8 mouse cellular contexts compared by ENCODE assay signal in the genomic region with DNA sequence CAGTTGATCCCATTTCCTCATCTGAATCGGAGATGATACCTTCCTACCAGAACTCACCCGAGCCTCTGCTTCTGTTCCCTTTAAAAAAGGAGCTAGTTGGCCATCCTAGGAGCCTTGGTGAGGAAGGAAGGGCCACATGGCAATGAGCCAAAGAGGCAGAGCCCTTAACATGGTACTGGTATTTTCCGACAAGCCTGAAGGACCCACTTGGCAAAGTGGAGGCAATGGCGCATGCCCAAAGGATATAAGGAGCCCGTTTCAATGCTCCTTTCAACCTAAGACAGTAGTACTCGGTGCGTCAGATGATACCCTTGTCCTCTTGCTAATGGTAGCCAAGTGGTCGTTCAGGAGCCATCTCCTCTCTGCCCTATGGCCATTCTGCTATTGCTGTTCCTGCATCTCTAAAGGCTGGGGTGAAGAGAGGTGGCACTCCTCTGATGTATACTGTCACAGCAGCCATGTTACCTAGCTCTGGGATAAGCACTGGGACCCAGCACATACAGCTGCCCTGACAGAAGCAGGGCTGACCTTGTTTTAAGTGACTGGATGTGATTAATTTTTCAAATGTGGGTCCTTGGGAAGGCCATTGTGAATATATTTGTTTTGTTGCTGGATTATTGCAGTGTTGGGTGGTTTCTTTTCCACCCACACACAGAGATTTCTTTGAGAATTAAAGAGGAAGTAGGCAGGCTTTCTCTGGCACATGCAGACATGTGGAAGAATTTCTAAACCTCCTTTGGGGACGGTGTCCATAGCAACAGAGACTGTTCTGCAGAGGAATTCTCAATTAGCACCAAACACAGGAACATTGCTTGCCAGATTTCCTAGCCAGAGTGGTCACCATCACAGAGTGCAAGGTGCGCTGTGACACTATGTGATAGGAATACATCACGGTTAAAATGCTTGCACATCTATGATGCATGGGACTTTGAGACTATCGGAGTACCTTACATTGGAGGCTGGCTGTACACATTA.
DNase-seq lines count a peak whose midpoint lies in the region; ATAC-seq lines count a peak whose summit lies in the region.

No protein-coding gene starts in this region.

- no peak overlapping the region for H3K4me3 ChIP-seq in kidney, embryonic 16.5 days (ENCODE audit: low read length)
- H3K4me3 ChIP-seq in kidney, embryonic 14.5 days (ENCODE audit: low read length) = no peak overlapping the region

- DNase-seq in cerebellum, adult 11 months = peak; percentile 16
- DNase-seq in cerebellum, postnatal 36 days = no peak
- peak; percentile 36 for DNase-seq in forelimb bud, embryonic 11.5 days (ENCODE audit: low read depth, low spot score)
- DNase-seq in layer of hippocampus, adult 11-12 months (ENCODE audit: low spot score) = peak; percentile 67
- peak; percentile 44 for DNase-seq in lung, postnatal 36 days
- DNase-seq in right cerebral cortex, postnatal 4 days = peak; percentile 49

- H3K4me1 ChIP-seq in kidney, embryonic 16.5 days (ENCODE audit: insufficient read depth, low read length) = peaks cover 7% of the 10 kb centered on the region; the same call in 1 of the 2 replicates
- H3K4me1 ChIP-seq in kidney, embryonic 14.5 days (ENCODE audit: control insufficient read depth, insufficient read depth, low read length) = no peaks in the 10 kb centered on the region

- 75% methylated on average over 12 of the region's 12 CpGs for WGBS in kidney, embryonic 16.5 days
- 83% methylated on average over 12 of the region's 12 CpGs for WGBS in kidney, embryonic 14.5 days

- no peaks in the 10 kb centered on the region for H3K36me3 ChIP-seq in kidney, embryonic 16.5 days (ENCODE audit: insufficient read depth, low read length)
- H3K36me3 ChIP-seq in kidney, embryonic 14.5 days (ENCODE audit: control insufficient read depth, insufficient read depth, low read length) = no peaks in the 10 kb centered on the region

- H3K27ac ChIP-seq in kidney, embryonic 16.5 days (ENCODE audit: low read length) = no peak overlapping the region
- H3K27ac ChIP-seq in kidney, embryonic 14.5 days (ENCODE audit: low read depth, low read length) = no peak overlapping the region

- H3K9me3 ChIP-seq in kidney, embryonic 16.5 days (ENCODE audit: low read length) = no peaks in the 10 kb centered on the region
- no peaks in the 10 kb centered on the region for H3K9me3 ChIP-seq in kidney, embryonic 14.5 days (ENCODE audit: control insufficient read depth, low read length)

- no peak overlapping the region for H3K4me2 ChIP-seq in kidney, embryonic 16.5 days (replicated peaks; ENCODE audit: low read depth, low read length)
- no peak overlapping the region for H3K4me2 ChIP-seq in kidney, embryonic 14.5 days (replicated peaks; ENCODE audit: low read depth, low read length)

- H3K9ac ChIP-seq in kidney, embryonic 16.5 days (replicated peaks; ENCODE audit: low read length) = no peak overlapping the region
- no peak overlapping the region for H3K9ac ChIP-seq in kidney, embryonic 14.5 days (ENCODE audit: low read depth, low read length)

- no peak for ATAC-seq in kidney, embryonic 16.5 days (ENCODE audit: low FRiP score, low TSS enrichment)
- ATAC-seq in kidney, embryonic 14.5 days (ENCODE audit: low FRiP score, low TSS enrichment) = no peak

- no peaks in the 10 kb centered on the region for H3K27me3 ChIP-seq in kidney, embryonic 16.5 days (ENCODE audit: insufficient read depth, low read length)
- H3K27me3 ChIP-seq in kidney, embryonic 14.5 days (ENCODE audit: control insufficient read depth, insufficient read depth, low read length) = no peaks in the 10 kb centered on the region

Comparison
In these comparisons a context has a peak if more than half of its experiments do, and no peak if none do; other contexts are left out.
1. DNase-seq: peak in cerebellum, adult 11 months (single experiment), forelimb bud, embryonic 11.5 days (single experiment), layer of hippocampus, adult 11-12 months (single experiment), lung, postnatal 36 days (single experiment) and right cerebral cortex, postnatal 4 days (single experiment); none in cerebellum, postnatal 36 days (0 of 2).